Mouse (Mus musculus): Measurements from ENCODE around the gene Rhot1.

Rhot1 gene

DNA sequence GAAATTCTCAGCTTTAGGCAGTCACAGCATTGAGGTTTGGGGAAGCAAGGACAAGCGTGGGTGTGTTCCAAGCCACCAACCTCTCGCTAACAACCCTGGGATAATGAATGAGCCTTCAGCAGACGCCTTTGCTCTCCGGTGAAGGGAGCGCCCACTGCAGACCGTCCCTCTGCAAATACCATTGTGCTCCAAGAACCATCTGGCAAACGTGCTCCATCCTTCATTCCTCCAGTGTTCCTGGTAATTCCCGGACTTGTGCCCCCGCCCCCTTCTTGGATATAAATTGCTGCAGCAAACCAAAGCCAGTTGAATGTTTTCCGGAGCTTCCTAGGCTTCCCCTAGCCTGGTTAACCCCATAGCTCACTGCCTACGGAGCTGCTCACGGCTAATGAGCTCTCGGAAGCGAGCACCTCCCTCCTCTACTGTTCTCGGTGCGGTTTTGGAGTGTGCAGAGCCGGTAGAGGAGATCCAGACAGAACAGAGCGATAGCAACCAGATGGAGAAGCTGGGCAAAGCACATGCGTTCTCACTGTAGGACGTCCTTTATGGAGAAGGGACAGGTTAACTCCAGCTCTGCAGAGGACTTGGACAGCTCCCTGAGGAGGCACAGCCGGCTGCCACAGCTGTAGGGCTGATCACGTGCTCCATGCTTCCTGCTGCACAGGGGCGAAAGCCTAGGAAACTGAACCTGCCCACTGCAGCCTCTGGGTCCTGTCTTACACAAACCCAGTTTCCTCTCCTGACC lies 81.1 kb downstream of the Rhot1 start:
- DNase-seq (ENCODE audit: low spot score) = peak; percentile 48

DNA sequence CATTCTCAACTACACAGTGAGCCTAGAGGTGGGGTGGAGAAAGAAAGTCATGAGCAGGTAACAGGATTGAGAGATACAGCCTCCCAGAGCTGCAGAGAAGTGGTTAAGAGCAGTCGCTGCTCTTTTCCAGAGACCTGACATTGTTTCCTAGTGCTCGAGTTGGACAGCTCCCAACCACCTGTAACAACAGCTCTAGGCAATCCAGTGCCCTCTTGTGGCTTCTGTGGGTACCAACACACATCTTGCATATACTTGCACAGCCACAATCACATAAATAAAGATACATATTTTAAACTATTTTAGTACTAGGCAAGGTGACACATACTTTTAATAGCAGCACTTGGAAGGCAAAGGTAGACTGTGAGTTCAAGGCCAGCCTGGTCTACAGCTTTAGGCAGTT lies 82.2 kb downstream of the Rhot1 start:
- DNase-seq (ENCODE audit: low spot score) = no peak

DNA sequence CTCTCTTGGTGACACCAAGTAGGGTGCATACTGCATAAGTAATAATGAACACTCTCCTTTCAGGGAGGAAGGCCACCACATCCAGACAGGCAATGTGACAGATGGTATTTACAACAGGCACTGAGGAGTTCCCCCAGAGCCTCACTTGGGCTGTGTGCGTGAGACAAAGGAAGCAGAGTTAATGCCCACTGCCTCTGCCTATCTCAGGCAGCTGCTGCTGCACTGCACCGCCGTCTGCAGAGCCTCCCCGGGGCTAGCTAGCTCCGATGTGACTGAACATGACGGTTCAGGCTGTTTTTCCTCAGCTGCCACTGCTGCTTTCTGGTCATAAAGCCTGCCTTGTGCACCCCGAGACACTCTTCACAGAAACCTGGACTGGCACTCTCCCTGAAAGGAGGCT lies 83.6 kb downstream of the Rhot1 start:
- DNase-seq (ENCODE audit: low spot score) = no peak

DNA sequence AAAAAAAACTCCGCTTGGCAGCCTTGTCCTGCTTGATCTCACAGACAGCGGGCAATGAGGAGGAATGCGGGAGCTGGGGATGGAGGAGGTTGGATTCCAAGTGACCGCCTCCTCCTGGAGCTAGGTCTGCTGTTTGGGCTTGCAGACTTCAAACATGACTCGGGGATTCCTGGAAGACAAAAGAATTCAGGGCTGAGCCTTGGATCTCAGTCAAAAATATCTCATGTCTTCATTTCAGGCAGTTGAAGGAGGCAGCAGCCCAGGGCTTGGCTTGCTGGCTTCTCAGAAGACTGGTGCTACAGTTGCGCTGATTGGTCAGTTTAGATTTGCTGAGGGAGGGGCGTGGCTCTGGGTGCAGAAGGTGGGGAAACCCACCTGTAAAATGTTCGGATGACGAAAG lies 86.2 kb downstream of the Rhot1 start:
- DNase-seq (ENCODE audit: low spot score) = no peak

GRCm38 (mm10) chr11:80295785-80296184 lies 87.0 kb downstream of the Rhot1 start:
- no peak for DNase-seq (ENCODE audit: low spot score)

- no peak for DNase-seq (ENCODE audit: low spot score)
These were observed 90.9 kb downstream of the Rhot1 start for GRCm38 (mm10) chr11:80299513-80300235.

- DNase-seq (ENCODE audit: low spot score) = peak; percentile 58
These were observed 91.9 kb downstream of the Rhot1 start, which contains the start of gene Rhbdl3 for GRCm38 (mm10) chr11:80300551-80301315. TSS of gene Rhbdl3 (plus strand) at chr11:80300912.

DNA sequence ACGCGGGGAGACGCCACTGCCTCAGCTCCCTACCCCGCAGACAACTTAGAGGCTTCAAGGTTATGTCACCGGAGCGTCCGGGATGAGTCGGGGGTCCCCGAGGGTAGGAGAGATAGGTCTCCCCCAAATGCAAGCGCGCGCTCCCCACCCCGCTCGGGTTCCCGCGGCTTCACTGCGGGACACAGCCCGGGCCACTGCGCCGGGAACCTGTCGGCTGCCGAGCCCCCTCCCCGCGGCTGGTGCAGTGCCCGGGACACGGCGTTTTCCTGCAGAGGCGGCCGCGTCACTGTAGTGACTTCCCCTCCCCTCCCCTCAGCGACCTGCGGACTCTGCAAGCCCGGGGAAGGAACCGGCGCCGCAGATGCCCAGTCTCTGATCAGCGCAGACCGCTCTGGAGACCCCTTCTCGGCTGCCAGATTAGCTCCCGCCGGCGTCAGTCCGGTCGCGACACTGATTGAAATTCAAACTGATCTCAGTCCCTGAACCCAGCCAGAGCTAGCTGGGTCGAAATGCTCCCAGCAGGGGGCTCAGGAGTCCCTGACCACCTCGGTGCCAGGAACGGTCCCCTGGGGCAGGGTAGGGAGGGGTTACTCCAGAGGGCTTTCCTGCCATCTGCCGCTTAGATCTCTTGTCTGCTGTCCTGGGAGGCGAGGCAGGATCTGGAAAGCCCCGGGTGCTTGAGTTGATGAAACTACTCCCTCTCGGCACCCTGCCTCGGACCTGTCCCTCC lies 92.7 kb downstream of the Rhot1 start:
- peak; percentile 43 for DNase-seq (ENCODE audit: low spot score)

DNA sequence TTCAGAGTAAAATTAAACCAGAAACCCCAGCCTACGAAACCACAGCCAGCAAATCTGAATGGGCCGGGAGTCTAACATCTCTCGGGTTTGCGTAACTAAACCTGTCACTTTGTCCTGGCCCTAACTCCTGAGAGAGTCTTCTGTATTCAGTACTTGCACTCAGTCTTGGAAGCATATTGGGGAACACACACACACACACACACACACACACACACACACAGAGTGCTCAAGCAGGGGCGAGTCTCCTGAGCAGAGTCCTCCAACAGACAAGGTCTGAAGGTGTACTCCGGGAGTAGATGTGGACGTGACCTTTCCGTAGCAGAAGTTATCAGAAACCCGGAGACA lies 93.2 kb downstream of the Rhot1 start:
- no peak for DNase-seq (ENCODE audit: low spot score)

- peak; percentile 83 for DNase-seq (ENCODE audit: low spot score)
These were observed 93.7 kb downstream of the Rhot1 start for GRCm38 (mm10) chr11:80302536-80302935.

GRCm38 (mm10) chr11:80303746-80304145 lies 94.9 kb downstream of the Rhot1 start:
- no peak for DNase-seq (ENCODE audit: low spot score)

GRCm38 (mm10) chr11:80304846-80305245 lies 96.0 kb downstream of the Rhot1 start:
- DNase-seq (ENCODE audit: low spot score) = peak; percentile 74

GRCm38 (mm10) chr11:80308537-80308936 lies 99.7 kb downstream of the Rhot1 start:
- no peak for DNase-seq (ENCODE audit: low spot score)

- DNase-seq (ENCODE audit: low spot score) = no peak
These were observed 102.5 kb downstream of the Rhot1 start for GRCm38 (mm10) chr11:80311271-80311670.

DNA sequence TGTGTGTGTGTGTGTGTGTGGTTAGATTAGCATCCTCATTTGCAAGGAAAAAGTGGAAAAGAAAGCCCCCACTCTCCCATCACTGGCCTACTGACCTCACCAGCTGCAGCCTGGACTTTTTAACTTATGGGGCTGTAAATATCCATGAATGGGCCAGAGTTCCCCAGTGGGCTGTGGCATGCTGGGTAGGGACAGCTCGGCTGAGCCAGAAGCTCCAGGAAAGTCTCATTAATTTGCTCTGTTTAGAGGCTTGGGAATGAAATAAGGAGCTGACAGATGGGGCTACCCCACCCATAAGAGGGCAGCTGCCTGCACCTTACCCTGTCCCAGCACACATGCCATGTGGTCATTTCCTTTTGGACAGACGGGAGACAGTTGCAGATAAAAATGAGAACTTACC lies 103.2 kb downstream of the Rhot1 start:
- no peak for DNase-seq (ENCODE audit: low spot score)

DNA sequence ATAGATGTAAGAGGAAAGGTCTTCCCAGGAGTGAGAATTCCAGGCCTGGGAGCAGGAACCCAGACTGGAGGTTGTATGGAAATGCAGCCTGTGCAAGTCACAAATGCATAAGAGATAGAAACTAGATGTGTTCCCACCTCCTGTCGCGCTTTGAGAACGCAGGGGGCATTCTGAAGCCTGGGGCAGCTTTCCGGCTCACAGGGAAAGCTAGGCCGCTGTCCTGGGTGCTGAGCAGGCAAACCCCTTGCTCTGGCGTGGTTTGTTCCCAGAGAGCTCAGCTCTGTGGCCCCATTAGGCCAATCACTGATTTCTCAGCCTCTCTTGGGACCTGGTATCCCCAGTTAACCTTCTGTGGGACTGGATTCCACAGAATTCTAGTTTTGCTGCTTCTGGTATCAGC lies 103.7 kb downstream of the Rhot1 start:
- no peak for DNase-seq (ENCODE audit: low spot score)

DNA sequence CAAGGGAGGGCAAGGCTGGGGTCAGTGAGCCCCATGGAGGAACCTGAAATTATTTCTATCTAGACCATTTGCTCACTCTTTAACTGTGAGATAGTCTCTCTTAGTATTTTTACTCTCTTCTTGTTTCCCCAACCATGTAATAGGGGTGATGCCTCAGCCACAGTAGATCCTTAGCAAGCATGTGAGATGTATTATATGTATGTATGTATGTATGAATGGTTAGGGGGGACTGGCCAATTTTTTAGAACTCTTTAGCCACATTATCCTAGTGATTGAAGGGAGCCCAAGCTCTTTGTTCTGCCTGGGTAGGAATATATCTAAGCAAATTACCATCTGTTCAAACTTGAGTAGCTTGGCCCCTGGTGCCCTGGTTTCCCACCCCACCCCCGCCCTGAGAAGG lies 104.6 kb downstream of the Rhot1 start:
- DNase-seq (ENCODE audit: low spot score) = no peak

DNA sequence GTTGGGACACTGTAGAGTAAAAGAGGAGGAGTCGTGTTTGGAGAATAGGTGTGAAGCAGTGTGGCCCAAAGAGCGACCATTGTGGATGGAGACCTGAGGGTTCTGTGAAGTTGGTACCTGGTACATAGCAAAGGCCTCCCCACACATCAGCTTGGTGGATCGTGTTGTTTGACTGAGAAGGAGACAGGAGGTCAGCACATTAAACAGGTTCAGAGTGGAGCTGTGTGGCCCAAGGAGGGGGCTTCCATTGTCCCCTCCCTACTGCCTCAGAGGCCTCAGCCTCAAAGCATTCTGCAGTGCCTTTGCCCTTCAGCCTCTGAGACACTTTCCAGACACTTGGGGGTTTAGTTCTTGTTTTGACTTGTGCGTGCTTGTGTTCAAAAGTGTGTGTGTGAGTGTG lies 105.1 kb downstream of the Rhot1 start:
- DNase-seq (ENCODE audit: low spot score) = no peak

GRCm38 (mm10) chr11:80315743-80316639 lies 107.2 kb downstream of the Rhot1 start:
- DNase-seq (ENCODE audit: low spot score) = no peak

Data from layer of hippocampus, adult 11-12 months (tissue).